Mouse (Mus musculus) spleen, adult 12 weeks (tissue): ENCODE measurements around the gene Wdr81.

Experiments
- DNase-seq: peaks from one replicate; pipeline ENCODE4 v3.0.0; 2022; ENCODE audit warnings: low spot score

Gene Wdr81

GRCm38 (mm10) chr11:75453991-75454930 is at the start of gene Wdr81:
TSS of gene Wdr81 (minus strand) at chr11:75454717.
- peak; percentile 80 for DNase-seq

- no peak for DNase-seq
These were observed 43.6 kb upstream of the Wdr81 start for GRCm38 (mm10) chr11:75498126-75498525.

GRCm38 (mm10) chr11:75494296-75495049 is 40.0 kb upstream of the Wdr81 start:
- no peak for DNase-seq

- DNase-seq, result no peak
These were observed 33.0 kb upstream of the Wdr81 start for GRCm38 (mm10) chr11:75487496-75487895.

GRCm38 (mm10) chr11:75486601-75487285 is 32.2 kb upstream of the Wdr81 start, which contains the start of gene Prpf8:
TSS of gene Prpf8 (plus strand) at chr11:75486816.
- peak; percentile 95 for DNase-seq

- no peak for DNase-seq
These were observed 31.7 kb upstream of the Wdr81 start for GRCm38 (mm10) chr11:75486192-75486591.

GRCm38 (mm10) chr11:75473376-75473775 is 18.9 kb upstream of the Wdr81 start:
- no peak for DNase-seq

- no peak for DNase-seq
These were observed 18.1 kb upstream of the Wdr81 start for GRCm38 (mm10) chr11:75472469-75473081.

- no peak for DNase-seq
These were observed 16.2 kb upstream of the Wdr81 start for GRCm38 (mm10) chr11:75470675-75471074.

- no peak for DNase-seq
These were observed 14.7 kb upstream of the Wdr81 start for GRCm38 (mm10) chr11:75469261-75469660.

GRCm38 (mm10) chr11:75468410-75468809 is 13.9 kb upstream of the Wdr81 start:
- no peak for DNase-seq

GRCm38 (mm10) chr11:75467512-75468215 is 13.1 kb upstream of the Wdr81 start:
- DNase-seq, result no peak

- no peak for DNase-seq
These were observed 12.4 kb upstream of the Wdr81 start for GRCm38 (mm10) chr11:75466731-75467505.

- no peak for DNase-seq
These were observed 10.5 kb upstream of the Wdr81 start for GRCm38 (mm10) chr11:75465051-75465450.

- no peak for DNase-seq
These were observed 9.9 kb upstream of the Wdr81 start for GRCm38 (mm10) chr11:75464417-75464816.

- no peak for DNase-seq
These were observed 9.1 kb upstream of the Wdr81 start for GRCm38 (mm10) chr11:75463624-75464023.

- DNase-seq, result peak; percentile 67
These were observed 8.4 kb upstream of the Wdr81 start for GRCm38 (mm10) chr11:75462865-75463336.

- peak; percentile 59 for DNase-seq
These were observed 7.8 kb upstream of the Wdr81 start for GRCm38 (mm10) chr11:75462253-75462783.

- DNase-seq, result peak; percentile 23
These were observed 7.3 kb upstream of the Wdr81 start for GRCm38 (mm10) chr11:75461743-75462252.
